Mouse (Mus musculus): ENCODE measurements around the gene Pacs1. TPM values are rescaled to one million over a fixed set of nuclear protein-coding genes. Genes with fewer than 3 reads are reported as not detected.
A peak's percentile ranks its signal among the peaks of the same experiment; 100 is the strongest.

The Pacs1 gene
- polyA plus RNA-seq, 1 experiment from 2014 or later: 23.4 TPM

DNA sequence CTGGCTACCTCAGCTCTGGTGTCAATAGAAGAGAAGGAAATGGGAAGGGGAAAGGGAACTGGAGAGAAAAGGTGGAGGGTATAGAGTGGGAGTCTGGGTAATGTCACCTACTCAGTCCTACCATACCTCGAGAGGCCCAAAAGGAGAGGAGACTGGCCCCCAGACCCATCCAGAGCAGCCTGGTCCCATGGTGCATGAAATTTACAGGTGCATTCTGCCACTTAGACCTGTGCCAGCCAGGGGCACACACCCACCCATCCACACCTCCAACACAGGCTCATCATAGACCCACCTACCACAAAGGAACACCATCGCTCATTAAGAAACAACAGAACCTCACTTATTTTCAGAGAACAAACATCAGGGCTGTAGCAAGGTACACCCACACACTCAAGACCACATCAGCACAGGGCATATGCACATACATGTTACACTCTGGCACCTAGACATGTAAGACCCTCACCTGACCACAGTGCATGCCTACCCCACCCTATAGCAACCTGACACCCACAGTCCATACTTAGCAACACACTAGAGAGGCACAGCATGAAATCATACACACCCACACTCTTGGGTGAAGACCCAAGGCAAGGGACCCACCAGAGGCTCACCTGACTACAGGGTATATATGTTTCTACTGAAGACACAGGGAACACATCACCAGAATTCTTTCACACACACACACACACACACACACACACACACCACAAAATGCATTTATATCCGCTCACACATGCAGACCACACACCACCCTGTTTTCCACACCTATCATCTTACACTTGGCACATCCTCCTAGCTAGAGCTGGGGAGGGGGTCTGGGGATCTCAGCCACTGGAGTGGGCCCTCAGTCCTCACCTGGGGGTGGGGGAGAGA, 188.7 kb downstream of the Pacs1 start:
- H3K4me2 ChIP-seq (ENCODE audit: low read length): no peak overlapping the region
- no peak overlapping the region for H3K9ac ChIP-seq (ENCODE audit: low read length)

More for the DNA sequence above, 188.7 kb downstream of the Pacs1 start:
- ATAC-seq (replicated peaks; ENCODE audit: low FRiP score, low TSS enrichment, low read depth): no peak
- Histone ChIP-seq H3K4me1 (replicated peaks; ENCODE audit: control insufficient read depth, insufficient read depth, low read length) (peaks cover 7% of the 10 kb centered on the region), H3K36me3 (ENCODE audit: control insufficient read depth, insufficient read depth, low read length) (no peaks in the 10 kb centered on the region), H3K27ac (ENCODE audit: low read depth) (no peak overlapping the region), H3K27me3 (replicated peaks; ENCODE audit: control insufficient read depth, insufficient read depth, low read length) (peaks cover 72% of the 10 kb centered on the region), H3K9me3 (ENCODE audit: control insufficient read depth, low read length) (no peaks in the 10 kb centered on the region), H3K4me3 (ENCODE audit: low read depth, low read length) (peak overlapping the region; percentile 37)
- 59% methylated on average over 3 of the region's 3 CpGs for WGBS
- DNase-seq (ENCODE audit: low spot score): no peak

Small RNAs within 50 kb of the gene (microRNA-seq; reads per million reads assigned to microRNA genes)
- gene Gm27468: not detected

Other genes starting within 250 kb of the Pacs1 start
- gene Slc29a2, start 249.3 kb downstream of the Pacs1 start, polyA plus RNA-seq (2014; fragmentation: Nextera tagmentation; extraction: Ambion mirVana): 6.8 and 7.0 TPM in 2 replicates
- 39.1 and 45.2 TPM in 2 replicates for gene B4gat1, start 234.3 kb downstream of the Pacs1 start, polyA plus RNA-seq (2014; fragmentation: Nextera tagmentation; extraction: Ambion mirVana)
- gene AC124502.3, start 234.2 kb downstream of the Pacs1 start, polyA plus RNA-seq (2014; fragmentation: Nextera tagmentation; extraction: Ambion mirVana): 1.1 and 1.6 TPM in 2 replicates
- 49.6 and 50.8 TPM in 2 replicates for gene Brms1, start 231.8 kb downstream of the Pacs1 start, polyA plus RNA-seq (2014; fragmentation: Nextera tagmentation; extraction: Ambion mirVana)
- 2.6 and 3.8 TPM in 2 replicates for gene Rin1, start 222.6 kb downstream of the Pacs1 start, polyA plus RNA-seq (2014; fragmentation: Nextera tagmentation; extraction: Ambion mirVana)
- gene Cd248, start 205.0 kb downstream of the Pacs1 start, polyA plus RNA-seq (2014; fragmentation: Nextera tagmentation; extraction: Ambion mirVana): 69.8 and 70.2 TPM in 2 replicates
- 7.1 and 8.2 TPM in 2 replicates for gene Tmem151a, start 187.6 kb downstream of the Pacs1 start, polyA plus RNA-seq (2014; fragmentation: Nextera tagmentation; extraction: Ambion mirVana)
- 111 and 114 TPM in 2 replicates for gene Yif1a, start 184.6 kb downstream of the Pacs1 start, polyA plus RNA-seq (2014; fragmentation: Nextera tagmentation; extraction: Ambion mirVana)
- 22.3 and 22.9 TPM in 2 replicates for gene Cnih2, start 174.6 kb downstream of the Pacs1 start, polyA plus RNA-seq (2014; fragmentation: Nextera tagmentation; extraction: Ambion mirVana)
- 246 and 252 TPM in 2 replicates for gene Rab1b, start 166.0 kb downstream of the Pacs1 start, polyA plus RNA-seq (2014; fragmentation: Nextera tagmentation; extraction: Ambion mirVana)
- gene Klc2, start 154.6 kb downstream of the Pacs1 start, polyA plus RNA-seq (2014; fragmentation: Nextera tagmentation; extraction: Ambion mirVana): 16.8 and 19.0 TPM in 2 replicates
- 321 and 334 TPM in 2 replicates for gene Sf3b2, start 22.3 kb upstream of the Pacs1 start, polyA plus RNA-seq (2014; fragmentation: Nextera tagmentation; extraction: Ambion mirVana)
- gene Gal3st3, start 25.2 kb upstream of the Pacs1 start, polyA plus RNA-seq (2014; fragmentation: Nextera tagmentation; extraction: Ambion mirVana): 2.9 and 3.3 TPM in 2 replicates
- not detected in 2 replicates for gene Catsper1, start 62.6 kb upstream of the Pacs1 start, polyA plus RNA-seq (2014; fragmentation: Nextera tagmentation; extraction: Ambion mirVana)
- 1.8 and 2.5 TPM in 2 replicates for gene Cst6, start 76.5 kb upstream of the Pacs1 start, polyA plus RNA-seq (2014; fragmentation: Nextera tagmentation; extraction: Ambion mirVana)
- gene Eif1ad, start 93.6 kb upstream of the Pacs1 start, polyA plus RNA-seq (2014; fragmentation: Nextera tagmentation; extraction: Ambion mirVana): 55.4 and 59.7 TPM in 2 replicates
- 499 and 514 TPM in 2 replicates for gene Banf1, start 94.0 kb upstream of the Pacs1 start, polyA plus RNA-seq (2014; fragmentation: Nextera tagmentation; extraction: Ambion mirVana)
- 57.1 and 69.1 TPM in 2 replicates for gene Sart1, start 115.6 kb upstream of the Pacs1 start, polyA plus RNA-seq (2014; fragmentation: Nextera tagmentation; extraction: Ambion mirVana)
- gene Tsga10ip, start 129.4 kb upstream of the Pacs1 start, polyA plus RNA-seq (2014; fragmentation: Nextera tagmentation; extraction: Ambion mirVana): 2.8 TPM in 1 of 2 replicates, not detected in the other
- 170 and 173 TPM in 2 replicates for gene Drap1, start 151.9 kb upstream of the Pacs1 start, polyA plus RNA-seq (2014; fragmentation: Nextera tagmentation; extraction: Ambion mirVana)
- 34.2 and 41.2 TPM in 2 replicates for gene AI837181, start 152.0 kb upstream of the Pacs1 start, polyA plus RNA-seq (2014; fragmentation: Nextera tagmentation; extraction: Ambion mirVana)
- gene Fosl1, start 174.4 kb upstream of the Pacs1 start, polyA plus RNA-seq (2014; fragmentation: Nextera tagmentation; extraction: Ambion mirVana): not detected in 2 replicates
- 7.1 TPM in 2 replicates for gene Ccdc85b, start 184.8 kb upstream of the Pacs1 start, polyA plus RNA-seq (2014; fragmentation: Nextera tagmentation; extraction: Ambion mirVana)
- 111 and 112 TPM in 2 replicates for gene Fibp, start 187.5 kb upstream of the Pacs1 start, polyA plus RNA-seq (2014; fragmentation: Nextera tagmentation; extraction: Ambion mirVana)
- gene Ctsw, start 195.4 kb upstream of the Pacs1 start, polyA plus RNA-seq (2014; fragmentation: Nextera tagmentation; extraction: Ambion mirVana): 1.6 and 2.0 TPM in 2 replicates
- gene Efemp2, start 200.8 kb upstream of the Pacs1 start, polyA plus RNA-seq (2014; fragmentation: Nextera tagmentation; extraction: Ambion mirVana): 136 and 151 TPM in 2 replicates
- 37.0 and 38.3 TPM in 2 replicates for gene Mus81, start 215.3 kb upstream of the Pacs1 start, polyA plus RNA-seq (2014; fragmentation: Nextera tagmentation; extraction: Ambion mirVana)
- 2,844 and 3,105 TPM in 2 replicates for gene Cfl1, start 217.3 kb upstream of the Pacs1 start, polyA plus RNA-seq (2014; fragmentation: Nextera tagmentation; extraction: Ambion mirVana)
- gene 1700020D05Rik, start 230.7 kb upstream of the Pacs1 start, polyA plus RNA-seq (2014; fragmentation: Nextera tagmentation; extraction: Ambion mirVana): not detected in 2 replicates
- 9.4 and 10.8 TPM in 2 replicates for gene Snx32, start 237.4 kb upstream of the Pacs1 start, polyA plus RNA-seq (2014; fragmentation: Nextera tagmentation; extraction: Ambion mirVana)

All from intestine, embryonic 14.5 days (tissue).